Mouse (Mus musculus) large intestine, adult 2 months (tissue): ENCODE measurements around the gene Olfr1154. TPM values are rescaled to one million over a fixed set of nuclear protein-coding genes. Genes with fewer than 3 reads are reported as not detected.

ENCODE experiments used
- DNase-seq: peaks from one replicate; pipeline ENCODE4 v3.0.0-alpha.2; 2012; ENCODE audit warnings: low read depth, low spot score
- WGBS: fragments of 180-500 bp; shearing (Covaris S2); methylation state at CpG from one replicate; pipeline ENCODE4 v1.1.7; 2018; 5-methylcytosine and 5-hydroxymethylcytosine counted together
- polyA plus RNA-seq: library from polyadenylated mRNA; depleted of rRNA; stranded (reverse); fragments of >200 nt; gene quantifications from 2 replicates; pipeline ENCODE4 v1.2.3, GENCODE M21; 2012; rRNA removed

Gene Olfr1154
- not detected in 2 replicates for polyA plus RNA-seq

DNA sequence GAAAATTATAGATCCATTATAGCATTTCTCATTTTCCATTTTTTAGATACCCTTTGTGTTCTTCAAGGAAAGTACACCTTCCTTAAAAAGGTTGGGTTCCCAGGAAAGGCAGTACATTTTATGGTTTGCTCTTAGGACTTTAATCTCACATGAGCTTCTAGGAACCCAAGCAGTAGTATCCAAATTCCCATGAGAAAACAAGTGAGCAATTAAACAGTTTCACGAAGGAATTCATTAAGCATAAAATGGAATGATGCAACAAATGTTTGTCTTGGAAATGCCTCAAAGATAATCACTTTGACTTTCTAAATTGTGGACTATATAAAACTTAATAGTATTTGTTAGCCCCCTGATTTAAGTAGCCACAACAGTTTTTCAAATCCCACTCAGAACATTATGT is at the start of gene Olfr1154:
Gene Olfr1154 (minus strand): TSS at position 101 of the 400 bp plus-strand sequence.
- WGBS: 82% methylated on average over 1 of the region's 1 CpGs
- no peak for DNase-seq

DNA sequence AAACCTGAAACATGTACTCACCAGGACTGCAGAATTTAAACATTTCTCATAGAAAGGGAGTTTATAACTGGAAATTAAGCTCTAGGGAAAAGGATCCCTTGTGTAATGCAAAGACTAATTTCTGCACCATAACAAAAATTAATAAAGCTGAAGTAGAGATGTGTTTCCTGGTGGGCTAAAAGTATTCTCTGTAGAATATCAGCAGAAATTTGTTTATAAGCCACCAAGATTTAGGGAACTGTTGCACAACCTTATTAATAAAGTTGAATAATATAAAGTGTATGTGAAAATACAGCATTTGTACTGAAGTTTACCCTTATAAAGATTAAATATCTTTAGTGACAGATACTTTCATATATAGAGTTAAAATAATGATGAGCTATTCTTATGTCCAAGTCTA is 48.0 kb upstream of the Olfr1154 start, which contains the start of gene Olfr1156:
Gene Olfr1156 (minus strand): TSS at position 101 of the 400 bp plus-strand sequence.
- DNase-seq: no peak

DNA sequence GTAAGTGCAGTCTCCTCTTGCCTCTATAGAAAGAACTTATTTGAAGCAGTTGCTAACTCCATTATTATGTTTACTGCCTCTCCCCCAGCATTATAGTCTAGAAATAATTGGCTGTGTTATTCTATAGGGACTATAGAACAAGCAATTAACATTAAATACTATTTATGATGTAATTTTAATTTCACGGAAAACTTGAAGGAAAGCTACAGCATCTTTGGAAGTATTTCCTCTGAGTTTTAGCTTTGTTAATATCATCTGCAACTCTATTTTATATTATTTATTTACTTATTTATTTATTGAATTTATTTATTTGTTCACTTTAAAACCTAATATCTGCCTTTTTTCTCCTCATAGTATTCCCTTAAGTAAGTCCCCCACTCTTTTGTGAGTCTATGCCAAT is 40.1 kb upstream of the Olfr1154 start, which contains the start of gene Olfr1155:
Gene Olfr1155 (minus strand): TSS at position 101 of the 400 bp plus-strand sequence.
- 92% methylated on average over 1 of the region's 1 CpGs for WGBS
- no peak for DNase-seq

DNA sequence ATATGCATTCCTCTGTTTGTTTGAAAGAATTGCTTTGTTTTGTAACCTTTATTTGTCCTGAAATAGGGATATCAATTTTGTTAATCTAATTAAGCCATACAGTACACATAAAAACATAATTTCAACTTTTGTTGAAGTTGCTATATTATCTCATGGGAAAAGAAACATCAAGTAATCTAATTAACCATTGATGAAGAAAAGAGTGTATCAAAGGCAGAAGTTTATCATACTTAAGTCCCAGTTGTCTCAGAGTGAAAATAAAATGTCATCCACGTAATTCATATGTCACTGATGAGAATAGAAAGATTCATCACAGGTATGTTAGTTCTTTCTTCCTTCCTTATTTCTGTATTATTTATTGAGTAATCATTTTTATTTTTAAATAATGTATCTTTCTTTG is 10.3 kb downstream of the Olfr1154 start, which contains the start of gene Olfr1153:
Gene Olfr1153 (plus strand): TSS at position 301 of the 400 bp plus-strand sequence.
- 48% methylated on average over 1 of the region's 1 CpGs for WGBS
- DNase-seq: no peak

DNA sequence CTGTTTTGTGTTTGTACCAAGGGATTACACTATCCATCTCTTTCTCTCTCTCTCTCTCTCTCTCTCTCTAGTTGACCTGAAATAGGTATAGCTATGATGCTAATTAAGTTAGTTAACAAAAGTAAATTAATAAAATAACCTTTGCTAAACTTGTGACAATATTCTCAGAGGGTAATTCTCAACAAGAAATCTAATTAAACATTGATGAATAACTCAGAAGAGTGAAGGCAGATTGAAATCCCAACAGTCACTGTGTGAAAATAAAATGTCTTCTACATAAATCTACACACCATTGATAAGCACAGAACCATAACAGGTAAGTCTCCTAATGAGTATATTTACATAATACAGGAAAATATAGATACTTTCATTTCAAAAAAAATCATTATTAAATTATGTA is 38.8 kb downstream of the Olfr1154 start, which contains the start of gene Olfr1152:
Gene Olfr1152 (plus strand): TSS at position 301 of the 400 bp plus-strand sequence.
- no peak for DNase-seq

DNA sequence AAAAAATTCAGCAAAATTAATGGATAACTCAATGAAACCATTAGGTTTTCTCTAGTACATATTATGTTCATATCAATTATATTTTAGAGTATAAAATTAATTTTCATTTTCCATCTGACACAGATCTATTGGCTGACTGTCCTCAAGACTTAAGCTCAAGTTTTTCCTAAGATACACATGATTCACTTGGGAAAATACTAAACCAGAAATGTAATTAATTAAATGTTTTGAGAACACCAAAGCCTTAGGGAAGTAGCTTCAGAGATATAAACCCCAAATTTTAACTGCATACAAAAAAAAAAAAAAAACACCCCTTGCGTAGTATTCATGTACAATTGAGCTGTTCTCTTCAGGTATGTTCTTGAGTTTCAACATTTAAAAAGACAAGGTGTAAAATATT is 49.4 kb downstream of the Olfr1154 start, which contains the start of gene Olfr1151:
Gene Olfr1151 (plus strand): TSS at position 301 of the 400 bp plus-strand sequence.
- 70% methylated on average over 1 of the region's 1 CpGs for WGBS
- no peak for DNase-seq

Other genes starting within 250 kb of the Olfr1154 start
- gene Olfr1134, start 246.7 kb downstream of the Olfr1154 start, polyA plus RNA-seq: not detected in 2 replicates
- gene Olfr1135, start 231.5 kb downstream of the Olfr1154 start, polyA plus RNA-seq: not detected in 2 replicates
- not detected in 2 replicates for gene Olfr1136, start 211.2 kb downstream of the Olfr1154 start, polyA plus RNA-seq
- gene Olfr1137, start 192.0 kb downstream of the Olfr1154 start, polyA plus RNA-seq: not detected in 2 replicates
- not detected in 2 replicates for gene Olfr1138, start 165.2 kb downstream of the Olfr1154 start, polyA plus RNA-seq
- not detected in 2 replicates for gene Olfr1140, start 161.4 kb downstream of the Olfr1154 start, polyA plus RNA-seq
- gene Olfr1141, start 151.2 kb downstream of the Olfr1154 start, polyA plus RNA-seq: not detected in 2 replicates
- gene Olfr152, start 125.7 kb downstream of the Olfr1154 start, polyA plus RNA-seq: not detected in 2 replicates
- gene Olfr1143, start 104.6 kb downstream of the Olfr1154 start, polyA plus RNA-seq: not detected in 2 replicates
- gene Olfr1145, start 95.3 kb downstream of the Olfr1154 start, polyA plus RNA-seq: not detected in 2 replicates
- gene Olfr1148, start 74.6 kb downstream of the Olfr1154 start, polyA plus RNA-seq: not detected in 2 replicates
- gene Olfr1150-ps1, start 61.2 kb downstream of the Olfr1154 start, polyA plus RNA-seq: not detected in 2 replicates
- not detected in 2 replicates for gene Olfr1151, start 49.3 kb downstream of the Olfr1154 start, polyA plus RNA-seq
- not detected in 2 replicates for gene Olfr1152, start 38.7 kb downstream of the Olfr1154 start, polyA plus RNA-seq
- gene Olfr1153, start 10.2 kb downstream of the Olfr1154 start, polyA plus RNA-seq: not detected in 2 replicates
- gene Olfr1155, start 40.0 kb upstream of the Olfr1154 start, polyA plus RNA-seq: not detected in 2 replicates
- not detected in 2 replicates for gene Olfr1156, start 47.9 kb upstream of the Olfr1154 start, polyA plus RNA-seq
- gene Olfr1157, start 63.1 kb upstream of the Olfr1154 start, polyA plus RNA-seq: not detected in 2 replicates
- not detected in 2 replicates for gene Olfr74, start 69.5 kb upstream of the Olfr1154 start, polyA plus RNA-seq
- not detected in 2 replicates for gene Olfr1158, start 84.9 kb upstream of the Olfr1154 start, polyA plus RNA-seq
- gene Olfr1160, start 103.1 kb upstream of the Olfr1154 start, polyA plus RNA-seq: not detected in 2 replicates
- gene Olfr1161, start 117.6 kb upstream of the Olfr1154 start, polyA plus RNA-seq: not detected in 2 replicates
- gene Olfr73, start 132.5 kb upstream of the Olfr1154 start, polyA plus RNA-seq: not detected in 2 replicates
- gene Olfr1162, start 146.0 kb upstream of the Olfr1154 start, polyA plus RNA-seq: not detected in 2 replicates
- not detected in 2 replicates for gene Olfr1163, start 166.7 kb upstream of the Olfr1154 start, polyA plus RNA-seq
- not detected in 2 replicates for gene Olfr1164, start 188.8 kb upstream of the Olfr1154 start, polyA plus RNA-seq
- not detected in 2 replicates for gene Olfr1166, start 223.1 kb upstream of the Olfr1154 start, polyA plus RNA-seq